Comparison of ENCODE assay signal across 8 mouse cellular contexts in genomic region chr19:8898576-8898975, GRCm38 (mm10). TPM values are rescaled to one million over a fixed set of nuclear protein-coding genes. Genes with fewer than 3 reads are reported as not detected.
DNase-seq lines count a peak whose midpoint lies in the region; ATAC-seq and TF ChIP-seq lines count a peak whose summit lies in the region.

No protein-coding gene starts in this region.

- intact Hi-C loops in heart, adult 2 months (cut with DNase I), result loop anchor here (2.0 to 5.0 kb wide), 3 partner anchors 22 to 76 kb away; partner anchors contain the start of genes B3gat3, Hnrnpul2 and Tut1
- intact Hi-C loops in heart, postnatal 25 days (cut with DNase I), result loop anchor here (2.0 kb wide), 1 partner anchor 68 kb away; the partner anchor contains the start of gene Eef1g

- TF ChIP-seq EP300 in heart, adult 2 months (IDR thresholded peaks at IDR 0.05; ENCODE audit: insufficient read depth, low read depth, low read length), result no peak

- TF ChIP-seq POLR2A in heart, adult 2 months (IDR thresholded peaks at IDR 0.05; ENCODE audit: insufficient read depth, low read depth, low read length), result no peak

- H3K36me3 ChIP-seq in heart, adult 2 months (ENCODE audit: control insufficient read depth, insufficient read depth, low read length), result peaks cover 5% of the 10 kb centered on the region
- peaks cover 39% of the 10 kb centered on the region for H3K36me3 ChIP-seq in limb, embryonic 15.5 days

- H3K9ac ChIP-seq in heart, adult 2 months (ENCODE audit: low read depth, low read length), result peak overlapping the region; percentile 86
- H3K9ac ChIP-seq in limb, embryonic 15.5 days, result peak overlapping the region; percentile 93

- DNase-seq in heart, adult 2 months, result no peak
- DNase-seq in heart, postnatal 25 days (ENCODE audit: low spot score), result no peak
- peak; percentile 35 for DNase-seq in thymus, postnatal 4 days
- no peak for DNase-seq in thymus, postnatal 10 days (ENCODE audit: low spot score in 2 of 2)
- no peak for DNase-seq in adrenal gland, postnatal 36 days
- no peak for DNase-seq in left cerebral cortex, adult 11 months (ENCODE audit: low spot score)
- no peak for DNase-seq in layer of hippocampus, postnatal 10 days (ENCODE audit: low spot score in 2 of 2)

- H3K4me1 ChIP-seq in heart, adult 2 months (ENCODE audit: control insufficient read depth, insufficient read depth, low read length), result peaks cover 1% of the 10 kb centered on the region; the same call in 1 of the 2 replicates
- H3K4me1 ChIP-seq in limb, embryonic 15.5 days, result peaks cover 34% of the 10 kb centered on the region

- no peak for ATAC-seq in limb, embryonic 15.5 days (ENCODE audit: insufficient number of reproducible peaks, low FRiP score, low TSS enrichment, low read depth)

- H3K4me3 ChIP-seq in heart, adult 2 months, result peak overlapping the region; percentile 83
- H3K4me3 ChIP-seq in limb, embryonic 15.5 days, result peak overlapping the region; percentile 91

- no peaks in the 10 kb centered on the region for H3K79me2 ChIP-seq in heart, adult 2 months (replicated peaks; ENCODE audit: control insufficient read depth, insufficient read depth, low read length)

- H3K4me2 ChIP-seq in limb, embryonic 15.5 days, result peak overlapping the region; percentile 64

- WGBS in heart, adult 2 months, result 3% methylated on average over 13 of the region's 13 CpGs
- 6% methylated on average over 13 of the region's 13 CpGs for WGBS in limb, embryonic 15.5 days

- no peaks in the 10 kb centered on the region for H3K27me3 ChIP-seq in heart, adult 2 months (ENCODE audit: control insufficient read depth, insufficient read depth, low read length)
- H3K27me3 ChIP-seq in limb, embryonic 15.5 days, result no peaks in the 10 kb centered on the region

- TF ChIP-seq CTCF in heart, adult 2 months (IDR thresholded peaks at IDR 0.05), result no peak

- H3K27ac ChIP-seq in heart, adult 2 months, result peak overlapping the region; percentile 95
- H3K27ac ChIP-seq in limb, embryonic 15.5 days, result peak overlapping the region; percentile 88

- H3K9me3 ChIP-seq in limb, embryonic 15.5 days, result no peaks in the 10 kb centered on the region

RNA-seq across cellular contexts. Expression of gene Ganab, which starts 0.7 kb away (rescaled TPM):
- total RNA-seq in heart, adult 2 months (2021), result 10 to 100 TPM; 50.3 to 52.5 TPM
- polyA plus RNA-seq in heart, adult 2 months (2012; rRNA removed), result 54.5 and 90.0 TPM in 2 replicates
- 10 to 100 TPM; 55.6 to 58.7 TPM for total RNA-seq in heart, postnatal 25 days (2021)
- polyA plus RNA-seq in limb, embryonic 15.5 days (2015; fragmentation: Nextera tagmentation; extraction: Ambion mirVana), result 97.4 and 102 TPM in 2 replicates
- 100 to 1,000 TPM; 190 to 201 TPM for total RNA-seq in adrenal gland, postnatal 36 days (2021)
- 100 to 1,000 TPM; 103 to 111 TPM for total RNA-seq in layer of hippocampus, postnatal 10 days (2021)

RNA-seq across cellular contexts. Expression of gene Ints5, which starts 5.8 kb away (rescaled TPM):
- 10 to 100 TPM; 10.6 to 12.6 TPM for total RNA-seq in heart, adult 2 months (2021)
- 10.8 and 13.5 TPM in 2 replicates for polyA plus RNA-seq in heart, adult 2 months (2012; rRNA removed)
- total RNA-seq in heart, postnatal 25 days (2021), result 10 to 100 TPM; 11.2 to 11.8 TPM
- 38.6 and 42.0 TPM in 2 replicates for polyA plus RNA-seq in limb, embryonic 15.5 days (2015; fragmentation: Nextera tagmentation; extraction: Ambion mirVana)
- 10 to 100 TPM; 23.7 to 25.8 TPM for total RNA-seq in adrenal gland, postnatal 36 days (2021)
- 10 to 100 TPM; 24.6 to 25.0 TPM for total RNA-seq in layer of hippocampus, postnatal 10 days (2021)

RNA-seq across cellular contexts. Expression of gene Gm49416, which starts 9.8 kb away (rescaled TPM):
- total RNA-seq in heart, adult 2 months (2021), result 1 to 10 TPM in 1 of 2 experiments, under 1 TPM in 1; 0.57 to 3.2 TPM
- polyA plus RNA-seq in heart, adult 2 months (2012; rRNA removed), result 1.2 and 1.3 TPM in 2 replicates
- 1 to 10 TPM in 1 of 2 experiments, under 1 TPM in 1; 0.68 to 2.0 TPM for total RNA-seq in heart, postnatal 25 days (2021)
- polyA plus RNA-seq in limb, embryonic 15.5 days (2015; fragmentation: Nextera tagmentation; extraction: Ambion mirVana), result not detected in 2 replicates
- total RNA-seq in adrenal gland, postnatal 36 days (2021), result 1 to 10 TPM; 1.0 to 4.2 TPM
- 1 to 10 TPM; 3.8 to 4.6 TPM for total RNA-seq in layer of hippocampus, postnatal 10 days (2021)

RNA-seq across cellular contexts. Expression of gene 1810009A15Rik, which starts 9.9 kb away (rescaled TPM):
- 10 to 100 TPM; 15.6 to 21.0 TPM for total RNA-seq in heart, adult 2 months (2021)
- 10.1 and 10.5 TPM in 2 replicates for polyA plus RNA-seq in heart, adult 2 months (2012; rRNA removed)
- total RNA-seq in heart, postnatal 25 days (2021), result 10 to 100 TPM; 17.6 to 19.8 TPM
- 76.8 and 80.9 TPM in 2 replicates for polyA plus RNA-seq in limb, embryonic 15.5 days (2015; fragmentation: Nextera tagmentation; extraction: Ambion mirVana)
- total RNA-seq in adrenal gland, postnatal 36 days (2021), result 10 to 100 TPM; 49.6 to 50.3 TPM
- 10 to 100 TPM; 18.9 to 27.6 TPM for total RNA-seq in layer of hippocampus, postnatal 10 days (2021)

RNA-seq across cellular contexts. Expression of gene Gm49403, which starts 14.8 kb away (rescaled TPM):
- total RNA-seq in heart, adult 2 months (2021), result not detected
- not detected in 2 replicates for polyA plus RNA-seq in heart, adult 2 months (2012; rRNA removed)
- not detected for total RNA-seq in heart, postnatal 25 days (2021)
- polyA plus RNA-seq in limb, embryonic 15.5 days (2015; fragmentation: Nextera tagmentation; extraction: Ambion mirVana), result not detected in 2 replicates
- total RNA-seq in adrenal gland, postnatal 36 days (2021), result not detected
- not detected for total RNA-seq in layer of hippocampus, postnatal 10 days (2021)
